Mouse (Mus musculus) cerebellum, adult 2 months (tissue): ENCODE results near the gene Mrs2.

Experiments
- CTCF ChIP-seq: fragments of 200-500 bp; IDR thresholded peaks from 2 replicates; pipeline ENCODE4 v1.5.1; 2011; ENCODE audit warnings: low read depth, mild to moderate bottlenecking, control low read depth, low read length, moderate library complexity, borderline replicate concordance; ENCODE audit not compliant: insufficient read depth
- POLR2A ChIP-seq: fragments of 200-500 bp; IDR thresholded peaks from 2 replicates; pipeline ENCODE4 v1.6.1; 2011; ENCODE audit warnings: low read length, control low read depth, borderline replicate concordance; ENCODE audit not compliant: insufficient read depth

GRCm38 (mm10) chr13:25002965-25003364 is 17.2 kb downstream of the Mrs2 start:
- TF ChIP-seq POLR2A (no peak), CTCF (0 out of 2 replicates have a peak, but pooled peaks have one; percentile 3)
